Mouse (Mus musculus): Measurements from ENCODE around the gene Lrrc1.

GRCm38 (mm10) chr9:77410968-77411367 is 133.7 kb downstream of the Lrrc1 start:
- TF ChIP-seq CTCF (IDR thresholded peaks at IDR 0.05; ENCODE audit: control insufficient read depth, insufficient read depth, insufficient read length) (no peak), FOSL1 (IDR thresholded peaks at IDR 0.05; ENCODE audit: insufficient read depth, low read length, poor library complexity, severe bottlenecking) (no peak), MYOD1 (IDR thresholded peaks at IDR 0.05; ENCODE audit: control insufficient read depth, insufficient read length, low read depth) (no peak), USF1 (IDR thresholded peaks at IDR 0.05; ENCODE audit: low read depth) (no peak)
